Mouse (Mus musculus) limb, embryonic 15.5 days (tissue): ENCODE results near the gene Mthfd1. TPM values are rescaled to one million over a fixed set of nuclear protein-coding genes. Genes with fewer than 3 reads are reported as not detected.

Source experiments
- ATAC-seq: fragments of 200-750 bp; cut with Nextera tagmentation; 2 replicates; pipeline ENCODE4 v1.8.0; 2017; ENCODE audit warnings: low read depth, moderate TSS enrichment; ENCODE audit not compliant: insufficient number of reproducible peaks, low FRiP score, low TSS enrichment
- H3K27ac ChIP-seq: fragments of 300-500 bp; sonication (generic); 2 replicates; pipeline ENCODE4 v1.5.1; 2015; ENCODE audit warnings: moderate library complexity, mild to moderate bottlenecking, inconsistent platforms
- H3K27me3 ChIP-seq: fragments of 300-500 bp; sonication (generic); 2 replicates; pipeline ENCODE4 v1.6.1; 2015; ENCODE audit warnings: inconsistent platforms
- H3K36me3 ChIP-seq: fragments of 300-500 bp; sonication (generic); 2 replicates; pipeline ENCODE4 v1.6.1; 2015; ENCODE audit warnings: inconsistent platforms
- H3K4me1 ChIP-seq: fragments of 300-500 bp; sonication (generic); 2 replicates; pipeline ENCODE4 v1.6.1; 2015; ENCODE audit warnings: inconsistent platforms
- H3K4me2 ChIP-seq: fragments of 300-500 bp; sonication (generic); 2 replicates; pipeline ENCODE4 v1.6.1; 2015; ENCODE audit warnings: mild to moderate bottlenecking, inconsistent platforms
- H3K4me3 ChIP-seq: fragments of 300-500 bp; sonication (generic); 2 replicates; pipeline ENCODE4 v1.5.1; 2015; ENCODE audit warnings: mild to moderate bottlenecking, inconsistent platforms
- H3K9ac ChIP-seq: fragments of 300-500 bp; sonication (generic); 2 replicates; pipeline ENCODE4 v1.6.1; 2015; ENCODE audit warnings: inconsistent platforms
- H3K9me3 ChIP-seq: fragments of 300-500 bp; sonication (generic); 2 replicates; pipeline ENCODE4 v1.6.1; 2016; ENCODE audit warnings: inconsistent platforms
- WGBS: fragments of 180-500 bp; shearing (Covaris S2); methylation state at CpG from one replicate; pipeline ENCODE4 v1.1.7; 2015; 5-methylcytosine and 5-hydroxymethylcytosine counted together
- polyA plus RNA-seq: library from polyadenylated mRNA; unstranded; fragments of >200 nt; fragmentation: Nextera tagmentation; extraction: Ambion mirVana; gene quantifications from 2 replicates; pipeline ENCODE4 v1.2.1, GENCODE M21; 2015

Mthfd1 gene
- polyA plus RNA-seq, 1 experiment from 2014 or later, result 57.8 TPM

- Histone ChIP-seq H3K4me1 (0 out of 2 replicates have a peak, but pooled peaks cover 3% of the 10 kb centered on the region), H3K27me3 (no peaks in the 10 kb centered on the region), H3K9me3 (no peaks in the 10 kb centered on the region), H3K27ac (no peak overlapping the region), H3K4me3 (no peak overlapping the region), H3K4me2 (no peak overlapping the region), H3K9ac (no peak overlapping the region), H3K36me3 (peaks cover 5% of the 10 kb centered on the region; the same call in 1 of the 2 replicates)
- no peak for ATAC-seq
- 79% methylated on average over 6 of the region's 6 CpGs for whole genome bisulfite sequencing
Observed at GRCm38 (mm10) chr12:76265001-76265400, 9.9 kb downstream of the Mthfd1 start.

DNA sequence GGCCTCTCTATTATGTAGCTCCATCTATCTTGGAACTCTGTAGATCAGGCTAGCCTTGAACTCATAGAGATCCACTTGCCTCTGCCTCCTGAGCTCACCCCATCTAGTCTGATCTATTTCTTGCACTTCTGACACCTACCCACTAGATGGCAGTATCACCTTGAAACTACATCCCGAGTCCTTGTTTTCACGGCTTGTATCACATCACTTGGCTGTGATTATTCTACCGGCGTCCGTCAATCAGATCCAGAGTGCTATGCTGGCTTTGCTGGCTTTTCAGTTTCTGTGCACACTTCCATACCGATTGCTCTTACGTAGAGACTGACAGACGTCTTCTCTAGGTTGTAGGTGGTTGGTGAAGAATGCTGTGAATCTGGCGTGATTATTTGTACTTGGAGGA is 11.8 kb downstream of the Mthfd1 start:
- H3K9ac ChIP-seq, result no peak overlapping the region
- ATAC-seq, result no peak
- 74% methylated on average over 9 of the region's 9 CpGs for WGBS

DNA sequence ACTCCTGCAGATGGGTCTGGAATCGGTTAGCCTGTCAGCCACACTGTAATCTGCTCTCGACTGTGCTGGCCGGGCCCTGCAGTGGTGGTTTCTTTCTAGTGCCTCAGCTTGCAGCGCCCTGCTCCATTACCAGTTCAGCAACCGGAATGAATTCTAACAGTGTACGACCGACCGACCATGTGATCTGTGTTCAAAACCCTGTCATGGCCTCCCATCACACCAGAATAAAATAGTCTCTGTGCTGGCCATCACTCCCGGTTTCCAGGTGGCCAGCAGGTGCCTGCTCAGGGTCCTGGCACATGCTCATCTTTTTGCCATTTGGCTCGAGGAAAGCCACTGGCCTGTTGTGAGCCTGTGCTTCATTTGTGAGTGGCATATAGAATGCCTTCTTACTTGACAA is 13.6 kb downstream of the Mthfd1 start:
- Histone ChIP-seq H3K9me3 (no peaks in the 10 kb centered on the region), H3K4me2 (no peak overlapping the region), H3K27me3 (no peaks in the 10 kb centered on the region), H3K27ac (no peak overlapping the region), H3K4me3 (no peak overlapping the region), H3K4me1 (0 out of 2 replicates have a peak, but pooled peaks cover 3% of the 10 kb centered on the region), H3K36me3 (peaks cover 12% of the 10 kb centered on the region; the same call in 1 of the 2 replicates), H3K9ac (no peak overlapping the region)
- ATAC-seq, result no peak
- WGBS, result 75% methylated on average over 10 of the region's 10 CpGs

More for the DNA sequence above, 11.8 kb downstream of the Mthfd1 start:
- Histone ChIP-seq H3K27me3 (no peaks in the 10 kb centered on the region), H3K4me1 (0 out of 2 replicates have a peak, but pooled peaks cover 3% of the 10 kb centered on the region), H3K27ac (no peak overlapping the region), H3K36me3 (peaks cover 11% of the 10 kb centered on the region; the same call in 1 of the 2 replicates), H3K9me3 (no peaks in the 10 kb centered on the region), H3K4me3 (no peak overlapping the region), H3K4me2 (no peak overlapping the region)

- H3K4me1 ChIP-seq, result 0 out of 2 replicates have a peak, but pooled peaks cover 3% of the 10 kb centered on the region
- no peak overlapping the region for H3K27ac ChIP-seq
- no peak overlapping the region for H3K4me3 ChIP-seq
- no peaks in the 10 kb centered on the region for H3K9me3 ChIP-seq
- ATAC-seq, result no peak
- H3K36me3 ChIP-seq, result peaks cover 12% of the 10 kb centered on the region; the same call in 1 of the 2 replicates
- no peak overlapping the region for H3K9ac ChIP-seq
- H3K4me2 ChIP-seq, result no peak overlapping the region
- 81% methylated on average over 7 of the region's 7 CpGs for WGBS
- H3K27me3 ChIP-seq, result no peaks in the 10 kb centered on the region
Observed at GRCm38 (mm10) chr12:76269196-76269595, 14.1 kb downstream of the Mthfd1 start.

DNA sequence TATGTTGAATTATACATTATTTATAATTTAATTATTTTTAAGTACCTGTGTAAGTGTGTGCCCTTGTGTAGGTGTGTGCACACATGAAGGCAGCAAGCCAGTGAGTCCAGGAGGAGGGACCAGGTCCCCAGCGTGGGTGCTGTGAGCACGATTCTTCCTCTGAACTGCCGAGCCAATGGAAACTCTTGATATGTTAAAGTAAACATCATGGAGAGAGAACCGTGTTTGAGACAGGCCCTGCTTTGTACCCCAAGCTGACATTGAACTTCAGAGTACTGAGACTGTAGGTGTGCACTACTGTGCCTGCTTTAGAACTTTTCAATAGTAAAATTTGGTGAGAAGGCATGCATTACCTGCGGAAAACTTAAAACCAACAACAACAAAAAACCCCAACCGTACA is 16.4 kb downstream of the Mthfd1 start:
- ATAC-seq, result no peak
- 83% methylated on average over 6 of the region's 6 CpGs for WGBS

GRCm38 (mm10) chr12:76272610-76273524 is 17.8 kb downstream of the Mthfd1 start:
- Histone ChIP-seq H3K4me1 (0 out of 2 replicates have a peak, but pooled peaks cover 3% of the 10 kb centered on the region), H3K36me3 (peaks cover 14% of the 10 kb centered on the region; the same call in 1 of the 2 replicates), H3K9ac (no peak overlapping the region), H3K4me3 (no peak overlapping the region), H3K27ac (no peak overlapping the region), H3K9me3 (no peaks in the 10 kb centered on the region), H3K27me3 (no peaks in the 10 kb centered on the region), H3K4me2 (no peak overlapping the region)
- ATAC-seq, result no peak
- 85% methylated on average over 10 of the region's 10 CpGs for WGBS

More for the DNA sequence above, 16.4 kb downstream of the Mthfd1 start:
- peaks cover 9% of the 10 kb centered on the region; the same call in 1 of the 2 replicates for H3K36me3 ChIP-seq
- 0 out of 2 replicates have a peak, but pooled peaks cover 3% of the 10 kb centered on the region for H3K4me1 ChIP-seq
- no peaks in the 10 kb centered on the region for H3K27me3 ChIP-seq
- no peak overlapping the region for H3K4me3 ChIP-seq
- no peak overlapping the region for H3K27ac ChIP-seq
- no peaks in the 10 kb centered on the region for H3K9me3 ChIP-seq
- no peak overlapping the region for H3K4me2 ChIP-seq
- no peak overlapping the region for H3K9ac ChIP-seq

DNA sequence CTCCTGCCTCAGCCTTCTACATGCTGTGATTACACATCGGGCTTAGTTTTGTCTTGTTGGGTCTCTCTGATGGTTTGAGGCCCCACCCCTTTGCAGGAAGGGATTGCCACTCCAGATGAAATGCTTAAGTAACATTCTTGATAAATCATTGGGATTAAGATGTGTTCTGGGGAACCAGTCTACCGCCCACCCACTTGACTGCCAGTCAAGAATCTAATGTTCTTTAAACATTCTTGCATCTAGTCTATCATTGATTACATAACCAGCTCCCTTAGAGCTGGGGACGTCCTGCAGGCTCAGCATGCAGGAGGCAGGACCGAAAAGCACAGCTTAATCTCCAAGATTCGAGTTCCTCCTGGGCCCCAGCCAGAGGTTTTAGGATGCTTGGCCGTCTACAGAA is 23.1 kb downstream of the Mthfd1 start:
- no peak for ATAC-seq
- Histone ChIP-seq H3K4me1 (peaks cover 5% of the 10 kb centered on the region; the same call in 1 of the 2 replicates), H3K9me3 (no peaks in the 10 kb centered on the region), H3K4me2 (no peak overlapping the region), H3K36me3 (peaks cover 26% of the 10 kb centered on the region), H3K27ac (no peak overlapping the region), H3K4me3 (no peak overlapping the region), H3K9ac (no peak overlapping the region), H3K27me3 (no peaks in the 10 kb centered on the region)
- 81% methylated on average over 6 of the region's 6 CpGs for WGBS

- no peak overlapping the region for H3K4me2 ChIP-seq
- no peak for ATAC-seq
- H3K36me3 ChIP-seq, result peaks cover 41% of the 10 kb centered on the region
- no peaks in the 10 kb centered on the region for H3K27me3 ChIP-seq
- no peak overlapping the region for H3K4me3 ChIP-seq
- H3K4me1 ChIP-seq, result peaks cover 5% of the 10 kb centered on the region; the same call in 1 of the 2 replicates
- H3K9me3 ChIP-seq, result no peaks in the 10 kb centered on the region
- 75% methylated on average over 9 of the region's 9 CpGs for WGBS
- no peak overlapping the region; the same call in 1 of the 2 replicates for H3K27ac ChIP-seq
- H3K9ac ChIP-seq, result no peak overlapping the region
Observed at GRCm38 (mm10) chr12:76280556-76280955, 25.5 kb downstream of the Mthfd1 start.

GRCm38 (mm10) chr12:76281111-76281660 is 26.1 kb downstream of the Mthfd1 start:
- H3K27me3 ChIP-seq, result no peaks in the 10 kb centered on the region
- H3K4me3 ChIP-seq, result no peak overlapping the region
- no peak for ATAC-seq
- H3K4me2 ChIP-seq, result no peak overlapping the region
- H3K27ac ChIP-seq, result no peak overlapping the region
- 79% methylated on average over 2 of the region's 2 CpGs for whole genome bisulfite sequencing
- H3K9ac ChIP-seq, result no peak overlapping the region
- H3K9me3 ChIP-seq, result no peaks in the 10 kb centered on the region
- peaks cover 5% of the 10 kb centered on the region; the same call in 1 of the 2 replicates for H3K4me1 ChIP-seq
- peaks cover 42% of the 10 kb centered on the region for H3K36me3 ChIP-seq

DNA sequence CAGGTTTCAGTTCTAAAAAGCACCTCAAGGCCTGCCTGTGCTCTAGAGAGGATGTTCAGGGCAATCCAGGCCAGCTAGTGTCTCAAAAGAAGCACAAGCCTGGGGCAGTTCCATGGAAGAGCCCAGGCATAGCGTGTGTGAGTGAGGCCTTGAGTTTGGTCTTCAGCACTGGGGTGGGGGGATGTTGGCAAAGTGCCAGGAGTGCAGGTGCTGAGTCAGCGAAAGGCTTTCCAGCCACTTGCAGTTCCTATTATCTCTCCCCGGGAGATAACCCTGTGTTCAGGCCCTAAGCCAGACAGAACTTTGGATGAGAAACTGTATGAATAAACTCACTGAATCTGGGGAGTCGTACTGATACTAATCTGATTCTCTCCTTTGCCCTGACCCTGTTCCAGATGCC is 27.0 kb downstream of the Mthfd1 start:
- Histone ChIP-seq H3K4me3 (no peak overlapping the region), H3K9ac (no peak overlapping the region), H3K4me2 (no peak overlapping the region), H3K27me3 (no peaks in the 10 kb centered on the region), H3K27ac (no peak overlapping the region), H3K36me3 (peaks cover 37% of the 10 kb centered on the region), H3K9me3 (no peaks in the 10 kb centered on the region), H3K4me1 (peaks cover 5% of the 10 kb centered on the region; the same call in 1 of the 2 replicates)
- 51% methylated on average over 4 of the region's 4 CpGs for WGBS
- no peak for ATAC-seq

DNA sequence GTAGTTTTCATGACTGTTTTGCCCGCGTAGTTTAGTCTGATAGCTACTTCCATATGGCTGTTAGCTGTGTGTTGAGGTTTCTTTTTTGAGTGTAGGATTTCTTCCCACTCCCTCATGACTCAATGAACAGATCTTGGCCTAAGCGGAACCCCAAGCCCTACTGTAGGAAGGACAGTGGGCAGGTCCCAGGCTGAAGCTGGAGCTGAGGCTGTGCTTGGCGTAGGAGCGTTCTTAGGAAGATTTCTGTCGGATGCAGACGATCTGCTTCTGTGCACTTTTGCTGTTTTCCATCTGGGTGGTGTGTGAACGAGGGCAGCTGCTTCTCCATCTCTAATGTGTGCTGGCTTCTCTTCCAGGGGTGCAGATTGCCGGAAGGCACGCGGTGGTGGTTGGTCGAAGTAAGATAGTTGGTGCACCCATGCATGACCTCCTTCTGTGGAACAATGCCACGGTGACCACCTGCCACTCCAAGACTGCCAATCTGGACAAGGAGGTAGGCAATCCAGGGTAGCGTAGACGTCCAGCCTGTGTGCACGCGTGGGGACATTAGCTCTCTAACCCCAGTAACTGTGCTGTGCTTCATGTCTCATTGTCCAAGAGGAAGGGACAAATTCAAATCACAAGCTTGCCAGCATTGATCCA is 27.6 kb downstream of the Mthfd1 start:
- no peak overlapping the region for H3K27ac ChIP-seq
- no peak overlapping the region for H3K4me2 ChIP-seq
- H3K9ac ChIP-seq, result no peak overlapping the region
- H3K9me3 ChIP-seq, result no peaks in the 10 kb centered on the region
- no peak for ATAC-seq
- peaks cover 5% of the 10 kb centered on the region; the same call in 1 of the 2 replicates for H3K4me1 ChIP-seq
- no peak overlapping the region for H3K4me3 ChIP-seq
- 92% methylated on average over 17 of the region's 17 CpGs for WGBS
- H3K27me3 ChIP-seq, result no peaks in the 10 kb centered on the region
- peaks cover 37% of the 10 kb centered on the region for H3K36me3 ChIP-seq
